Mouse (Mus musculus): Measurements from ENCODE around the gene Gin1.

DNA sequence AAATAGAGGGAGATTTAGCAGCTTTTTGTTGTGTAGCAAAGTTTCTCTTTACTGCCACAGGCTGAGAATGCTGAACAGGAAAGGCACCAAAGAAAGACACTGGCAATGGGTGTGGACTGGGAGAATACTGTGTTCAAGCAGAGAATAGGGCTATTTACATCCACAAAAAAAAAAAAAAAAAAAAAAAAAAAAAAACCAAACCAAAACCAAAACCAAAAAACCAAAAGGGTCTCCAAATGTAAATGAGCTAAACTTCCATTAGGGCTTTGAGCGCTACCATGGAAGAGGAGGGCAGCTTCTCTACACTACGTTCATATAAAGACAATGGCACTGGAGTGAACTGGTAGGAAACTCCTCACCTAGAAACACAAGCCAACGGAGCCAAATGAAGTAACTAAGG lies 51.3 kb downstream of the Gin1 start:
- TF ChIP-seq CTCF (IDR thresholded peaks at IDR 0.05; ENCODE audit: extremely low read depth, insufficient read length, insufficient replicate concordance, low read depth, low read length) (no peak), POLR2A (IDR thresholded peaks at IDR 0.05; ENCODE audit: low read depth, low read length) (no peak)
